Mouse (Mus musculus): ENCODE results near the gene Fgd3. TPM values are rescaled to one million over a fixed set of nuclear protein-coding genes. Genes with fewer than 3 reads are reported as not detected.

Gene Fgd3
- total and polyA plus RNA-seq, 3 experiments = 8.7 to 16.1 (median 14.5) TPM

- TF ChIP-seq USF2 (conservative IDR thresholded peaks at IDR 0.05; ENCODE audit: low read depth, low read length) = no peak
- TF ChIP-seq JUN (IDR thresholded peaks at IDR 0.05; ENCODE audit: insufficient read depth, low read depth, low read length) = peak; percentile 84
- TF ChIP-seq POLR2AphosphoS2 (IDR thresholded peaks at IDR 0.05; ENCODE audit: low read depth, low read length) = peak; percentile 65; the same call in 1 of the 2 replicates
- TF ChIP-seq EP300 (IDR thresholded peaks at IDR 0.05; ENCODE audit: low read length) = peak; percentile 82
- peak; percentile 80; the same call in 1 of the 2 replicates for TF ChIP-seq TCF12 (IDR thresholded peaks at IDR 0.05; ENCODE audit: low read depth, low read length)
- peak; percentile 88 for TF ChIP-seq CHD1 (IDR thresholded peaks at IDR 0.05; ENCODE audit: low read depth, low read length)
- no peak for TF ChIP-seq NRF1 (IDR thresholded peaks at IDR 0.05; ENCODE audit: low read depth, low read length)
- peak; percentile 68 for TF ChIP-seq CHD2 (IDR thresholded peaks at IDR 0.05; ENCODE audit: low read length)
- TF ChIP-seq MAFK (IDR thresholded peaks at IDR 0.05; ENCODE audit: insufficient replicate concordance, low read length) = peak; percentile 55; the same call in 1 of the 2 replicates
- peak; percentile 16; the same call in 1 of the 2 replicates for TF ChIP-seq MAZ (IDR thresholded peaks at IDR 0.05; ENCODE audit: low read depth, low read length)
- TF ChIP-seq SIN3A (IDR thresholded peaks at IDR 0.05; ENCODE audit: low read length) = peak; percentile 91
Observed at GRCm38 (mm10) chr13:49308861-49309403, 11.2 kb downstream of the Fgd3 start (continued).

GRCm38 (mm10) chr13:49308206-49308605 lies 11.9 kb downstream of the Fgd3 start:
- H3K4me3 ChIP-seq (replicated peaks in 1 of 3; ENCODE audit: low read depth in 2 of 3, low read length in 2 of 3, poor library complexity in 1 of 3) = peak overlapping the region; percentile 66 to 96 (median 71)
- H3K79me2 ChIP-seq (replicated peaks; ENCODE audit: control insufficient read depth, extremely low read depth, insufficient read depth, poor library complexity, severe bottlenecking) = peaks cover 28% of the 10 kb centered on the region
- no peaks in the 10 kb centered on the region for H3K27me3 ChIP-seq (replicated peaks)
- H3K27ac ChIP-seq (ENCODE audit: insufficient read depth, low read depth) = peak overlapping the region; percentile 97
- peak; percentile 38 for DNase-seq (ENCODE audit: extremely low read depth)
- TF ChIP-seq USF1 (IDR thresholded peaks at IDR 0.05; ENCODE audit: low read depth, low read length) (no peak), JUND (conservative IDR thresholded peaks at IDR 0.05; ENCODE audit: low read depth, low read length) (no peak), NRF1 (IDR thresholded peaks at IDR 0.05; ENCODE audit: low read depth, low read length) (no peak), EP300 (IDR thresholded peaks at IDR 0.05; ENCODE audit: low read length) (no peak), MAFK (IDR thresholded peaks at IDR 0.05; ENCODE audit: insufficient replicate concordance, low read length) (no peak), E2F4 (IDR thresholded peaks at IDR 0.05; ENCODE audit: insufficient replicate concordance, low read depth, low read length) (no peak), HCFC1 (IDR thresholded peaks at IDR 0.05; ENCODE audit: low read depth, low read length) (no peak), SIN3A (IDR thresholded peaks at IDR 0.05; ENCODE audit: low read length) (0 out of 2 replicates have a peak, but pooled peaks have one; percentile 29)
- no peaks in the 10 kb centered on the region for H3K9me3 ChIP-seq (replicated peaks; ENCODE audit: low read length)
- peak overlapping the region; percentile 93 for H3K9ac ChIP-seq (ENCODE audit: insufficient read depth, low read depth)
- dilution Hi-C loops (cut with MboI; ENCODE audit: extremely low pct_ligation_motif_present, extremely low pct_unique_long_range_greater_than_20kb, low sequenced_read_pairs) = no loop called here
- in situ Hi-C loops (cut with MboI; ENCODE audit: low pct_ligation_motif_present, low pct_unique_long_range_greater_than_20kb, low sequenced_read_pairs) = no loop called here
- peaks cover 21 to 53% of the 10 kb centered on the region in 2 experiments for H3K4me1 ChIP-seq (ENCODE audit: control insufficient read depth in 1 of 2, insufficient read depth in 2 of 2)
- H3K4me2 ChIP-seq (ENCODE audit: insufficient read depth, low read depth, poor library complexity, severe bottlenecking) = peak overlapping the region; percentile 80
- H3K36me3 ChIP-seq (replicated peaks in 1 of 2; ENCODE audit: control insufficient read depth in 1 of 2, insufficient read depth in 1 of 2, low read length in 1 of 2) = peaks cover 7 to 34% of the 10 kb centered on the region in 2 experiments

GRCm38 (mm10) chr13:49307311-49307969 lies 12.7 kb downstream of the Fgd3 start:
- Histone ChIP-seq H3K4me1 (ENCODE audit: control insufficient read depth in 1 of 2, insufficient read depth in 2 of 2) (peaks cover 21 to 58% of the 10 kb centered on the region in 2 experiments), H3K9me3 (replicated peaks; ENCODE audit: low read length) (no peaks in the 10 kb centered on the region), H3K36me3 (replicated peaks in 1 of 2; ENCODE audit: control insufficient read depth in 1 of 2, insufficient read depth in 1 of 2, low read length in 1 of 2) (peaks cover 11 to 40% of the 10 kb centered on the region in 2 experiments), H3K79me2 (replicated peaks; ENCODE audit: control insufficient read depth, extremely low read depth, insufficient read depth, poor library complexity, severe bottlenecking) (peaks cover 32% of the 10 kb centered on the region), H3K4me3 (replicated peaks in 1 of 3; ENCODE audit: low read depth in 2 of 3, low read length in 2 of 3, poor library complexity in 1 of 3) (peak overlapping the region; percentile 66 to 96 (median 71)), H3K4me2 (ENCODE audit: insufficient read depth, low read depth, poor library complexity, severe bottlenecking) (peak overlapping the region; percentile 80), H3K27ac (ENCODE audit: insufficient read depth, low read depth) (peak overlapping the region; percentile 97), H3K9ac (ENCODE audit: insufficient read depth, low read depth) (peak overlapping the region; percentile 93), H3K27me3 (replicated peaks) (no peaks in the 10 kb centered on the region)
- dilution Hi-C loops (cut with MboI; ENCODE audit: extremely low pct_ligation_motif_present, extremely low pct_unique_long_range_greater_than_20kb, low sequenced_read_pairs) = no loop called here
- DNase-seq (ENCODE audit: extremely low read depth) = peak; percentile 89
- in situ Hi-C loops (cut with MboI; ENCODE audit: low pct_ligation_motif_present, low pct_unique_long_range_greater_than_20kb, low sequenced_read_pairs) = no loop called here
- TF ChIP-seq CTCF (conservative IDR thresholded peaks at IDR 0.05 in 1 of 2, IDR thresholded peaks at IDR 0.05 in 1 of 2; ENCODE audit: low read depth in 2 of 2, low read length in 2 of 2) (no peak), HCFC1 (IDR thresholded peaks at IDR 0.05; ENCODE audit: low read depth, low read length) (no peak; the same call in 1 of the 2 replicates), SMC3 (IDR thresholded peaks at IDR 0.05; ENCODE audit: low read depth, low read length) (no peak), GABPA (IDR thresholded peaks at IDR 0.05; ENCODE audit: insufficient replicate concordance, low read depth, low read length) (no peak), NRF1 (IDR thresholded peaks at IDR 0.05; ENCODE audit: low read depth, low read length) (no peak), RCOR1 (conservative IDR thresholded peaks at IDR 0.05; ENCODE audit: low read depth, low read length) (no peak), EP300 (IDR thresholded peaks at IDR 0.05; ENCODE audit: low read length) (no peak; the same call in 1 of the 2 replicates), JUND (conservative IDR thresholded peaks at IDR 0.05; ENCODE audit: low read depth, low read length) (no peak), NELFE (IDR thresholded peaks at IDR 0.05; ENCODE audit: low read depth, low read length) (0 out of 2 replicates have a peak, but pooled peaks have one; percentile 5), TCF12 (IDR thresholded peaks at IDR 0.05; ENCODE audit: low read depth, low read length) (no peak), MAX (IDR thresholded peaks at IDR 0.05; ENCODE audit: low read length) (peak; percentile 89), MAZ (IDR thresholded peaks at IDR 0.05; ENCODE audit: low read depth, low read length) (peak; percentile 63; the same call in 1 of the 2 replicates), MYC (IDR thresholded peaks at IDR 0.05; ENCODE audit: low read depth, low read length) (peak; percentile 45; the same call in 1 of the 2 replicates), E2F4 (IDR thresholded peaks at IDR 0.05; ENCODE audit: insufficient replicate concordance, low read depth, low read length) (no peak), PAX5 (IDR thresholded peaks at IDR 0.05; ENCODE audit: low read length) (no peak), ELF1 (IDR thresholded peaks at IDR 0.05; ENCODE audit: low read depth, low read length) (no peak), USF2 (conservative IDR thresholded peaks at IDR 0.05; ENCODE audit: low read depth, low read length) (peak; percentile 58), MAFK (IDR thresholded peaks at IDR 0.05; ENCODE audit: insufficient replicate concordance, low read length) (no peak), POLR2AphosphoS2 (IDR thresholded peaks at IDR 0.05; ENCODE audit: low read depth, low read length) (no peak), JUN (IDR thresholded peaks at IDR 0.05; ENCODE audit: insufficient read depth, low read depth, low read length) (no peak)
